Mouse (Mus musculus) thymus, postnatal 36 days (tissue): Measurements from ENCODE around the gene Fbxl13.

ENCODE experiments used
- DNase-seq, 2 experiments: peaks; one replicate each; pipeline ENCODE4 v3.0.0; 2022; ENCODE audit warnings: mixed read lengths in 2 of 2

Fbxl13 gene

GRCm38 (mm10) chr5:21481521-21481920 is 163.9 kb downstream of the Fbxl13 start:
- DNase-seq: no peak

- no peak for DNase-seq
Observed at GRCm38 (mm10) chr5:21479746-21480145, 165.7 kb downstream of the Fbxl13 start.

- DNase-seq: no peak
Observed at GRCm38 (mm10) chr5:21478428-21478827, 167.0 kb downstream of the Fbxl13 start.

- DNase-seq: no peak
Observed at GRCm38 (mm10) chr5:21468100-21468499, 177.3 kb downstream of the Fbxl13 start.

GRCm38 (mm10) chr5:21467387-21467786 is 178.0 kb downstream of the Fbxl13 start:
- DNase-seq: no peak

GRCm38 (mm10) chr5:21440833-21441530 is 204.5 kb downstream of the Fbxl13 start:
- no peak for DNase-seq

GRCm38 (mm10) chr5:21439446-21440110 is 205.9 kb downstream of the Fbxl13 start:
- DNase-seq: no peak

- DNase-seq: no peak
Observed at GRCm38 (mm10) chr5:21438428-21438827, 207.0 kb downstream of the Fbxl13 start.

- DNase-seq: no peak
Observed at GRCm38 (mm10) chr5:21436471-21436975, 208.9 kb downstream of the Fbxl13 start.

- no peak for DNase-seq
Observed at GRCm38 (mm10) chr5:21434148-21434929, 211.1 kb downstream of the Fbxl13 start.
